Mouse (Mus musculus) lung, postnatal 0 days (tissue): ENCODE measurements around the gene Rpl28.
A peak's percentile ranks its signal among the peaks of the same experiment; 100 is the strongest.

Experiments used
- CTCF ChIP-seq: IDR thresholded peaks from 2 replicates; pipeline ENCODE4 v1.5.1; 2016; ENCODE audit warnings: antibody characterized with exemption, mild to moderate bottlenecking
- EP300 ChIP-seq: IDR thresholded peaks from 2 replicates; pipeline ENCODE4 v1.6.1; 2016; ENCODE audit warnings: antibody characterized with exemption, mild to moderate bottlenecking, control low read depth

- TF ChIP-seq CTCF (peak; percentile 44), EP300 (peak; percentile 72; the same call in 1 of the 2 replicates)
These were observed 19.8 kb downstream of the Rpl28 start, which contains the start of gene Ube2s for GRCm38 (mm10) chr7:4812303-4813104.
